Mouse (Mus musculus) MEL (cell line): ENCODE data around the gene Gm29609. TPM values are rescaled to one million over a fixed set of nuclear protein-coding genes. Genes with fewer than 3 reads are reported as not detected.
A peak's percentile ranks its signal among the peaks of the same experiment; 100 is the strongest.

ENCODE experiments used
- DNase-seq: peaks from one replicate; pipeline ENCODE4 v3.0.0; 2011; ENCODE audit warnings: low read depth, low spot score
- H3K27ac ChIP-seq: 2 replicates; pipeline ENCODE4 v1.5.1; 2012; ENCODE audit warnings: low read depth, mild to moderate bottlenecking, control low read depth, low read length, moderate library complexity; ENCODE audit not compliant: control insufficient read depth
- H3K27me3 ChIP-seq, 2 experiments: fragments of 150-350 bp in 1 of 2; sonication (generic) in 1 of 2; 2 replicates each; pipeline ENCODE4 v1.6.1; 2012; ENCODE audit warnings: low read length in 2 of 2, mild to moderate bottlenecking in 2 of 2, improper control_type of control experiment in 1 of 2, moderate library complexity in 1 of 2; ENCODE audit not compliant: insufficient read depth in 2 of 2, control insufficient read depth in 1 of 2
- H3K36me3 ChIP-seq, 2 experiments: 2 replicates each; pipeline ENCODE4 v1.6.1; 2012 to 2014; ENCODE audit warnings: low read length in 2 of 2, improper control_type of control experiment in 1 of 2, inconsistent platforms in 1 of 2, mild to moderate bottlenecking in 1 of 2; ENCODE audit not compliant: insufficient read depth in 2 of 2, control insufficient read depth in 1 of 2
- H3K4me1 ChIP-seq, 2 experiments: fragments of 150-350 bp in 1 of 2; sonication (generic) in 1 of 2; 2 replicates each; pipeline ENCODE4 v1.6.1; 2012; ENCODE audit warnings: low read length in 2 of 2, improper control_type of control experiment in 1 of 2, mild to moderate bottlenecking in 1 of 2; ENCODE audit not compliant: insufficient read depth in 2 of 2, control insufficient read depth in 1 of 2
- H3K4me3 ChIP-seq, 2 experiments: fragments of 150-350 bp in 1 of 2; sonication (generic) in 1 of 2; 2 replicates each; pipeline ENCODE4 v1.5.1; 2012; ENCODE audit warnings: low read depth in 2 of 2, low read length in 2 of 2, mild to moderate bottlenecking in 2 of 2, moderate library complexity in 2 of 2, control low read depth in 1 of 2, improper control_type of control experiment in 1 of 2; ENCODE audit not compliant: control insufficient read depth in 1 of 2, insufficient read depth in 1 of 2
- H3K79me2 ChIP-seq: 2 replicates; pipeline ENCODE4 v1.6.1; 2012; ENCODE audit warnings: mild to moderate bottlenecking, low read length, moderate library complexity; ENCODE audit not compliant: control insufficient read depth, poor library complexity, insufficient read depth
- H3K9ac ChIP-seq: 2 replicates; pipeline ENCODE4 v1.6.1; 2012; ENCODE audit warnings: low read depth, mild to moderate bottlenecking, control low read depth, low read length, moderate library complexity; ENCODE audit not compliant: control insufficient read depth, poor library complexity, severe bottlenecking
- H3K9me3 ChIP-seq: fragments of 150-350 bp; sonication (generic); replicated peaks from 2 replicates; pipeline ENCODE4 v1.6.1; 2012; ENCODE audit warnings: mild to moderate bottlenecking, low read length, improper control_type of control experiment, moderate library complexity; ENCODE audit not compliant: insufficient read depth
- BHLHE40 ChIP-seq: IDR thresholded peaks from 2 replicates; pipeline ENCODE4 v1.6.1; 2012; ENCODE audit warnings: low read depth, mild to moderate bottlenecking, inconsistent platforms, low read length, improper control_type of control experiment, borderline replicate concordance
- CHD1 ChIP-seq: IDR thresholded peaks from 2 replicates; pipeline ENCODE4 v1.6.1; 2012; ENCODE audit warnings: low read depth, mild to moderate bottlenecking, inconsistent platforms, low read length, improper control_type of control experiment
- CHD2 ChIP-seq: IDR thresholded peaks from 2 replicates; pipeline ENCODE4 v1.6.1; 2011; ENCODE audit warnings: low read length, improper control_type of control experiment
- CTCF ChIP-seq, 3 experiments: IDR thresholded peaks in 2 of 3; conservative IDR thresholded peaks in 1 of 3; 2 replicates each; pipeline ENCODE4 v1.5.1; 2011 to 2012; ENCODE audit warnings: low read length in 3 of 3, low read depth in 2 of 3, mild to moderate bottlenecking in 2 of 3, improper control_type of control experiment in 1 of 3, inconsistent platforms in 1 of 3, mixed read lengths in 1 of 3, moderate library complexity in 1 of 3; ENCODE audit not compliant: control insufficient read depth in 1 of 3, insufficient read depth in 1 of 3, poor library complexity in 1 of 3, severe bottlenecking in 1 of 3
- E2F4 ChIP-seq: IDR thresholded peaks from 2 replicates; pipeline ENCODE4 v1.6.1; 2011; ENCODE audit warnings: low read depth, low read length, improper control_type of control experiment, borderline replicate concordance
- ELF1 ChIP-seq: IDR thresholded peaks from 2 replicates; pipeline ENCODE4 v1.6.1; 2014; ENCODE audit warnings: low read depth, mild to moderate bottlenecking, inconsistent platforms, low read length, improper control_type of control experiment, moderate library complexity
- EP300 ChIP-seq, 2 experiments: IDR thresholded peaks; 2 replicates each; pipeline ENCODE4 v1.6.1; 2011; ENCODE audit warnings: improper control_type of control experiment in 2 of 2, low read length in 2 of 2, low read depth in 1 of 2, mild to moderate bottlenecking in 1 of 2
- ETS1 ChIP-seq: IDR thresholded peaks from 2 replicates; pipeline ENCODE4 v1.6.1; 2012; ENCODE audit warnings: low read depth, mild to moderate bottlenecking, inconsistent platforms, low read length, improper control_type of control experiment, moderate library complexity
- GABPA ChIP-seq: IDR thresholded peaks from 2 replicates; pipeline ENCODE4 v1.6.1; 2012; ENCODE audit warnings: low read depth, mild to moderate bottlenecking, inconsistent platforms, low read length, improper control_type of control experiment, moderate library complexity
- HCFC1 ChIP-seq: IDR thresholded peaks from 2 replicates; pipeline ENCODE4 v1.6.1; 2012; ENCODE audit warnings: low read depth, mild to moderate bottlenecking, inconsistent platforms, low read length, improper control_type of control experiment, moderate library complexity
- JUND ChIP-seq: IDR thresholded peaks from 2 replicates; pipeline ENCODE4 v1.6.1; 2011; ENCODE audit warnings: low read depth, mild to moderate bottlenecking, improper control_type of control experiment, low read length
- KAT2A ChIP-seq: conservative IDR thresholded peaks from 2 replicates; pipeline ENCODE4 v1.6.1; 2012; ENCODE audit warnings: low read depth, low read length, improper control_type of control experiment, inconsistent platforms
- MAX ChIP-seq: IDR thresholded peaks from 2 replicates; pipeline ENCODE4 v1.6.1; 2011; ENCODE audit warnings: low read length, improper control_type of control experiment
- MAZ ChIP-seq: IDR thresholded peaks from 2 replicates; pipeline ENCODE4 v1.6.1; 2012; ENCODE audit warnings: low read depth, mild to moderate bottlenecking, inconsistent platforms, low read length, improper control_type of control experiment
- MEF2A ChIP-seq: IDR thresholded peaks from 2 replicates; pipeline ENCODE4 v1.6.1; 2014; ENCODE audit warnings: low read depth, mild to moderate bottlenecking, inconsistent platforms, low read length, improper control_type of control experiment; ENCODE audit not compliant: poor library complexity, insufficient replicate concordance, severe bottlenecking; ENCODE audit errors: extremely low read depth
- MXI1 ChIP-seq: IDR thresholded peaks from 2 replicates; pipeline ENCODE4 v1.6.1; 2011; ENCODE audit warnings: mild to moderate bottlenecking, low read depth, low read length, improper control_type of control experiment
- MYC ChIP-seq: IDR thresholded peaks from 2 replicates; pipeline ENCODE4 v1.6.1; 2011; ENCODE audit warnings: low read depth, mild to moderate bottlenecking, low read length, improper control_type of control experiment, moderate library complexity
- NELFE ChIP-seq: IDR thresholded peaks from 2 replicates; pipeline ENCODE4 v1.6.1; 2011; ENCODE audit warnings: low read depth, low read length, improper control_type of control experiment
- POLR2A ChIP-seq, 2 experiments: IDR thresholded peaks; 2 replicates each; pipeline ENCODE4 v1.6.1; 2011 to 2012; ENCODE audit warnings: low read length in 2 of 2, mild to moderate bottlenecking in 2 of 2, control low read depth in 1 of 2, improper control_type of control experiment in 1 of 2, low read depth in 1 of 2, moderate library complexity in 1 of 2; ENCODE audit not compliant: control insufficient read depth in 1 of 2, insufficient read depth in 1 of 2, poor library complexity in 1 of 2
- POLR2AphosphoS2 ChIP-seq: IDR thresholded peaks from 2 replicates; pipeline ENCODE4 v1.6.1; 2011; ENCODE audit warnings: low read length, improper control_type of control experiment
- POLR2AphosphoS5 ChIP-seq: IDR thresholded peaks from 2 replicates; pipeline ENCODE4 v1.6.1; 2012; ENCODE audit warnings: low read depth, borderline replicate concordance, mild to moderate bottlenecking, inconsistent platforms, low read length, moderate library complexity, mixed read lengths
- RAD21 ChIP-seq: IDR thresholded peaks from 2 replicates; pipeline ENCODE4 v1.6.1; 2011; ENCODE audit warnings: mild to moderate bottlenecking, low read depth, low read length, improper control_type of control experiment
- RCOR1 ChIP-seq: IDR thresholded peaks from 2 replicates; pipeline ENCODE4 v1.6.1; 2012; ENCODE audit warnings: low read depth, mild to moderate bottlenecking, inconsistent platforms, low read length, improper control_type of control experiment
- SIN3A ChIP-seq: IDR thresholded peaks from 2 replicates; pipeline ENCODE4 v1.6.1; 2012; ENCODE audit warnings: low read length, improper control_type of control experiment, inconsistent platforms
- SMC3 ChIP-seq: IDR thresholded peaks from 2 replicates; pipeline ENCODE4 v1.6.1; 2011; ENCODE audit warnings: low read depth, low read length, improper control_type of control experiment
- TBP ChIP-seq: IDR thresholded peaks from 2 replicates; pipeline ENCODE4 v1.8.0; 2011; ENCODE audit warnings: low read depth, low read length, improper control_type of control experiment
- TCF12 ChIP-seq: IDR thresholded peaks from 2 replicates; pipeline ENCODE4 v1.6.1; 2014; ENCODE audit warnings: low read depth, mild to moderate bottlenecking, inconsistent platforms, low read length, improper control_type of control experiment, moderate library complexity
- UBTF ChIP-seq: IDR thresholded peaks from 2 replicates; pipeline ENCODE4 v1.6.1; 2012; ENCODE audit warnings: low read depth, mild to moderate bottlenecking, inconsistent platforms, low read length, improper control_type of control experiment, moderate library complexity, borderline replicate concordance; ENCODE audit not compliant: insufficient read depth
- USF1 ChIP-seq: IDR thresholded peaks from 2 replicates; pipeline ENCODE4 v1.6.1; 2014; ENCODE audit warnings: low read depth, mild to moderate bottlenecking, inconsistent platforms, low read length, improper control_type of control experiment, moderate library complexity
- USF2 ChIP-seq, 2 experiments: IDR thresholded peaks; 2 replicates each; pipeline ENCODE4 v1.6.1; 2011 to 2012; ENCODE audit warnings: improper control_type of control experiment in 2 of 2, low read length in 2 of 2, borderline replicate concordance in 1 of 2, inconsistent platforms in 1 of 2, low read depth in 1 of 2, mild to moderate bottlenecking in 1 of 2; ENCODE audit not compliant: insufficient read depth in 1 of 2
- ZC3H11A ChIP-seq: IDR thresholded peaks from 2 replicates; pipeline ENCODE4 v1.6.1; 2012; ENCODE audit warnings: low read depth, mild to moderate bottlenecking, inconsistent platforms, low read length, improper control_type of control experiment
- ZKSCAN1 ChIP-seq: IDR thresholded peaks from 2 replicates; pipeline ENCODE4 v1.6.1; 2012; ENCODE audit warnings: low read depth, mild to moderate bottlenecking, inconsistent platforms, low read length, improper control_type of control experiment, moderate library complexity
- ZMIZ1 ChIP-seq: IDR thresholded peaks from 2 replicates; pipeline ENCODE4 v1.6.1; 2012; ENCODE audit warnings: low read depth, mild to moderate bottlenecking, inconsistent platforms, low read length, improper control_type of control experiment, moderate library complexity
- ZNF384 ChIP-seq: IDR thresholded peaks from 2 replicates; pipeline ENCODE4 v1.6.1; 2012; ENCODE audit warnings: low read depth, mild to moderate bottlenecking, inconsistent platforms, low read length, improper control_type of control experiment
- polyA plus RNA-seq, 2 experiments: library from polyadenylated mRNA; stranded (reverse) in 1 of 2; unstranded in 1 of 2; fragments of >175 nt in 1 of 2; fragments of >200 nt in 1 of 2; gene quantifications; 2 replicates each; pipeline versions ENCODE4 v1.2.1 to v1.2.4; 2012; ENCODE audit warnings: low replicate concordance in 2 of 2, low read depth in 1 of 2; ENCODE audit not compliant: insufficient read length in 2 of 2, insufficient read depth in 1 of 2, missing spikeins in 1 of 2
- total RNA-seq: library from RNA; depleted of rRNA; stranded (reverse); fragments of 300-350 nt; gene quantifications from 2 replicates; pipeline ENCODE4 v1.2.3, GENCODE M21; 2012; rRNA removed

The Gm29609 gene
- total RNA-seq (5.0 and 5.8 TPM in 2 replicates), polyA plus RNA-seq (1 to 10 TPM in 1 of 2 experiments, not detected in 1; 6.4 TPM)

DNA sequence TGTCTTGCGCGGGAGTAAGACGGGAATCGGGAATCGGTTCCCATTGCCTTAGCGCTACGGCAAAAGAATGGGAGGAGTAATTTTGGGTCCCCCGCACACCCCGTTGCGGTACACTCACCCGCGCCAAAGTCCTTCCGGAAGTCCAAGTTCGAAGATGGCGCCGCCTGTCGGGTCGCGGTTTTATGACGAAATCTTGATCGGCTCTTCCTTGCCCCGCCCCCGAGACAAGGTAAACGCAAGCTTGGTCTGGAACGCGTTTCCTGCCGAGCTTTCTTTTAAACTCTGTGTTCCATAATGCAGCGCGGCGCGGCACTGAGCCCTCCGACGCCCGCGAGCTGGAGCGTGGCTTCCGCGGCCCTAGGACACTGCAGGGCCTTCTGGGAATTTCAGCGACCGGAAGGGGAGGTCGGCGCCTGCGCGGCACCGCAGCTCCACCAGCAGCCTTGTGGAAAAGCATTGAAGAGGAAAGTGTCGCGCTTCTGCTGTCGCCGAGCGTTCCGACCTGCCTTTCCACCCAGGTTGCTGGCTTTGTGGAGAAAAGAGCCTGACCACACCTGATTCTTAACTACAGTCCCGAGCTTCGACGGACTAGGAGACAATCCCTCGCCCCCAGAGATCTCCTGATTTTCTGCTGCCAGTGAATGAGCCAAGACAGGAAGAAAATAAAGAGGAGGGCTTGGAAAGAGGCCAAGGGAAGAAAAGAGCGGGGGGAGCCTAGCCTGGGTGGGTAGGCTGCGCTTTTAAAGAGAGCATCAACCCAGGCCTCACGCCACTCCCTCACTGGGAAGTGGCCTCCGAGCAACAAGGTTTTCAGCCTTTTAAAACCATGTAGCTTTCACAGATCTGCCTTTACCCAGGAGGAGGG is at the start of gene Gm29609, which contains the start of gene Gtf3c2:
Gm29609 (minus strand) TSS at position 146 of the 865 bp plus-strand sequence.
Gtf3c2 (minus strand) TSS at position 379 of the 865 bp plus-strand sequence.
- H3K79me2 ChIP-seq = peaks cover 41% of the 10 kb centered on the region
- peaks cover 7 to 33% of the 10 kb centered on the region in 2 experiments for H3K36me3 ChIP-seq
- H3K9ac ChIP-seq = peak within 1 kb of the TSS; percentile 83
- H3K27ac ChIP-seq = peak within 1 kb of the TSS; percentile 96
- peak; percentile 99 for DNase-seq
- peak within 1 kb of the TSS; percentile 67 to 85 for H3K4me3 ChIP-seq
- peaks cover 18 to 19% of the 10 kb centered on the region in 2 experiments for H3K4me1 ChIP-seq
- no peaks in the 10 kb centered on the region for H3K9me3 ChIP-seq
- no peaks in the 10 kb centered on the region for H3K27me3 ChIP-seq
- TF ChIP-seq ZC3H11A (no peak), RAD21 (no peak), MYC (peak; percentile 75), MXI1 (peak; percentile 94), POLR2A (IDR thresholded peaks at IDR 0.05; ENCODE audit: control insufficient read depth in 1 of 2, insufficient read depth in 1 of 2, low read depth in 1 of 2, low read length in 2 of 2, poor library complexity in 1 of 2) (peak; percentile 72 to 99), ETS1 (peak; percentile 73), UBTF (0 out of 2 replicates have a peak, but pooled peaks have one; percentile 60), SIN3A (peak; percentile 91), POLR2AphosphoS5 (peak; percentile 76; the same call in 1 of the 2 replicates), SMC3 (no peak), ZMIZ1 (peak; percentile 88), ELF1 (peak; percentile 89), TCF12 (peak; percentile 37), EP300 (IDR thresholded peaks at IDR 0.05; ENCODE audit: low read depth in 1 of 2, low read length in 2 of 2) (peak; percentile 21 to 27; a peak in 1 of 4 replicates), NELFE (peak; percentile 97), KAT2A (peak; percentile 80), JUND (0 out of 2 replicates have a peak, but pooled peaks have one; percentile 7), BHLHE40 (no peak), MAZ (peak; percentile 87), CTCF (IDR thresholded peaks at IDR 0.05 in 2 of 3, conservative IDR thresholded peaks at IDR 0.05 in 1 of 3; ENCODE audit: control insufficient read depth in 1 of 3, insufficient read depth in 1 of 3, low read depth in 2 of 3, low read length in 3 of 3, poor library complexity in 1 of 3, severe bottlenecking in 1 of 3) (no peak; a peak in 1 of 6 replicates), MEF2A (0 out of 2 replicates have a peak, but pooled peaks have one; percentile 5), ZKSCAN1 (no peak), USF1 (peak; percentile 19; the same call in 1 of the 2 replicates), RCOR1 (peak; percentile 40; the same call in 1 of the 2 replicates), HCFC1 (peak; percentile 91), CHD1 (peak; percentile 65; the same call in 1 of the 2 replicates), GABPA (no peak), ZNF384 (no peak), POLR2AphosphoS2 (peak; percentile 96), CHD2 (no peak; the same call in 1 of the 2 replicates), TBP (peak; percentile 88), USF2 (IDR thresholded peaks at IDR 0.05; ENCODE audit: borderline replicate concordance in 1 of 2, insufficient read depth in 1 of 2, low read depth in 1 of 2, low read length in 2 of 2) (no peak), MAX (peak; percentile 83), E2F4 (peak; percentile 90)
